Mouse (Mus musculus): ENCODE measurements around the gene Slc51b. TPM values are rescaled to one million over a fixed set of nuclear protein-coding genes. Genes with fewer than 3 reads are reported as not detected.

Gene Slc51b
- total RNA-seq, 2 experiments from 2014 or later, result not detected

DNA sequence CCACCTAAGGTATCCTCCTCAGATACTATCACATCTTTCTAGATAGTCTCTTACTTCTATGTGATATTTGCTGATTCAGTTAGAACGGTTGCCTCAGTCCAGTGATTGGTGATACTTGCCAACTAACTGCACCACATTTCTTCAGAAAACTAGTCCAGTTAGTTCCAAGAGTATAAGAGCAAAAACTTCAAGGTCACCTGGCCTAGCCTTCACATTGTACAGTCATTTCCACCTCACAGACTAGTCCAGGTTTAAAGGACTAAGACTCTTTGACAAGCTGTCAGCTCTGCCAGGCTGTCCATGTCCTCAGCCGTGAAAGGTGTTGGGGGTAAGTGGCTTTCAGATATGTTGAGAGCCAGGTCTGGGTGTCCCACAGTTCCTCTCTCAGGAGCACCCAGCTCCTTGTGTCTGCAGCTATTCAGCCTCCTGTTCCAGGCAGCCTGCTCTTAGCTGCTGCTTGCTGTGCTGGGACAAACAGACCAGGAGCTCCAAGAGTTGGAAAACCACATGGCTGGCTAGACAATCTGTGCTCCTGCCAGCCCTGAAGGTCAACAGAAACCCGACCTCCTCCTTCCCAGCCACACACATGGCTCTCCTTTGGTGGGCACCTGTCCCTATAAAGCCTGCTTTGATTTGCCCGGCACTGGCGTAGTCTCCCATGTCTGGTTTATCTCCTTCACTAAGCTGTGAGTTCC is 48.1 kb downstream of the Slc51b start:
- no peak for DNase-seq (ENCODE audit: low spot score in 2 of 2)

DNA sequence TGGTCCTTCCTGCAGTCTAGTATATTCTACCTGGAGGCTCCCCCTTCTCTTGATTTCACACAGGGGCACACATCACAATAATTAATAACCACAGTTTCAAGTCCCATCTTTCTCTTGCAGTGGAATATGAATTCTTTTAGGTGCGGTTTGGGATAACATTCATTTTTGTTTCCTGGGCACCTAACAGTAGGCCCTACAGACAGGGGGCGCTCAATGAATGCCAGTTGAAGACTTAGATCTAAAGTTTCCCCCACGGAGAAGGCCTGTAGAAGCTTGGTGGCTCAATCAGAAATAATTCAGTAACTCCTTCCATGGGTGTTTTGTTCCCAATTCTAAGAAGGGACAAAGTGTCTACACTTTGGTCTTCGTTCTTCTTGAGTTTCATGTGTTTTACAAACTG is 50.3 kb downstream of the Slc51b start:
- DNase-seq (ENCODE audit: low spot score in 2 of 2), result peak; percentile 35 to 51

DNA sequence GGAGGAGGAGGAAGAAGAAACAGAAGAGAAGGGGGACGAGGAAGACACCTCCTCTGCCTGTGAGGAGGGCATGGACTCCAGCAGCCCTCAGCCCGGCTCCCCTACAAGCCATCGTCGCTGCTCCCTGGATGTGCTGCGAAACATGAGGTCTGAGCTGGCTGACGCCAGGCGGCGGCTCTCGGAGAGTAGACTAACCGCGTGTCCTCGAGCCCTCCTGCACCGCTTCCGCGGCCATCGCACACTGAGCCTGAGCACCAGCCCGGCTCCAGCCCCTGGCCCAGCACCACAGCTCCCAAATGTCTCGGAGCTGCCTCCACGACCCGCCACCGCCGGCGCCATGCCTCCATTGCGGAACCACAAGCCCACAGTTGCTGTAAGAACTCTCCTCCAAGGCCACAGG is 51.0 kb downstream of the Slc51b start:
- DNase-seq (ENCODE audit: low spot score in 2 of 2), result no peak

DNA sequence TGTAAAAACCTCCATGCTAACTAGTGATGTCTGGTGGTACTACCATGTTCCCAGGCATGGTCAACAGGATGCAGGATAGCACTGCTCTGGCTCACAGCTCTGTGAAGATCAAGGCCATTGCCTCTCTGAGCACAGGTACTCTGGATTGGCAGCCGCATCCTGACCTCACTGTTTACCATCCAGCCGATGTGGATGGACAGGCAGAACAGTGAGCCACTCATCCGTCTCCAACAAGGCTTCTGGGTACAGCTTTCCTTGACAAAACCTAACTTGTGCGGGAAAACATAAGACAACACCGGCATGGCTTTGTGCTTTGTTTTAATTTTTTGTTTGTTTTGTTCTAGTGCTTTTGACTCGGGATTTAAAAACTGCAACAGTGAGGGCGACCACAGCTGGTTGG is 57.0 kb downstream of the Slc51b start:
- DNase-seq (ENCODE audit: low spot score in 2 of 2), result no peak

DNA sequence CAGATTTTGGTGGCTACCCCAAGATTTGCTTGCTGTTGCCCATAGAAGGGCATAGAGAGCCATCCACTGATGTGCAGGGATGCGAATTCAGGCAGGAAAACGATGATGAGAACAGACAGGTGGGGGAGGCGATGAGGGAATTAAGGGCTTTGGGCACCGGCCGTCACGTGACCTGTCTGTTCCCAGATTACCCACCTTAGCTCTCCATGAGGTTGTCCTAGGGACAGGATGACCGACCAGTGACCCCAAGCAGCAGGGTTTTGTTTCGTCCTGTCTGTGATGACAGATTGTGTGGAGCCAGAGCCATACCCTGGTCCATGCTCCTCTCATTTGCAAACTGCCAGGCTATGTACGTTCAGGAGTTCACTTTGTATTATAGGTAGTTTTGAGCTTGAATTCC is 59.1 kb downstream of the Slc51b start:
- no peak for DNase-seq (ENCODE audit: low spot score in 2 of 2)

Other genes starting within 250 kb of the Slc51b start
- 1 to 10 TPM; 4.5 to 5.6 TPM for gene Parp16, start 227.6 kb downstream of the Slc51b start, total RNA-seq (2021)
- under 1 TPM in 1 of 2 experiments, not detected in 1; 0.18 TPM for gene Cilp, start 157.8 kb downstream of the Slc51b start, total RNA-seq (2021)
- 10 to 100 TPM; 27.8 to 31.6 TPM for gene Clpx, start 128.7 kb downstream of the Slc51b start, total RNA-seq (2021)
- gene Pdcd7, start 76.9 kb downstream of the Slc51b start, total RNA-seq (2021), result 10 to 100 TPM; 23.2 to 25.4 TPM
- 1 to 10 TPM; 4.6 to 5.3 TPM for gene Ubap1l, start 61.9 kb downstream of the Slc51b start, total RNA-seq (2021)
- gene Kbtbd13, start 31.3 kb downstream of the Slc51b start, total RNA-seq (2021), result under 1 TPM; 0.13 to 0.43 TPM
- gene Rasl12, start 24.4 kb downstream of the Slc51b start, total RNA-seq (2021), result 1 to 10 TPM; 4.1 to 5.3 TPM
- 10 to 100 TPM; 19.3 to 21.3 TPM for gene Mtfmt, start 12.8 kb upstream of the Slc51b start, total RNA-seq (2021)
- gene Spg21, start 38.0 kb upstream of the Slc51b start, total RNA-seq (2021), result 10 to 100 TPM; 27.2 to 34.5 TPM
- gene Ankdd1a, start 97.2 kb upstream of the Slc51b start, total RNA-seq (2021), result 1 to 10 TPM; 1.5 to 2.0 TPM
- 1 to 10 TPM; 5.6 to 8.4 TPM for gene Plekho2, start 157.1 kb upstream of the Slc51b start, total RNA-seq (2021)
- 1 to 10 TPM; 1.1 to 1.4 TPM for gene Pif1, start 164.2 kb upstream of the Slc51b start, total RNA-seq (2021)
- gene Rbpms2, start 206.7 kb upstream of the Slc51b start, total RNA-seq (2021), result 1 to 10 TPM; 1.9 to 2.4 TPM
- 100 to 1,000 TPM; 202 to 214 TPM for gene Oaz2, start 245.0 kb upstream of the Slc51b start, total RNA-seq (2021)